Mouse (Mus musculus): ENCODE measurements around the gene Myo9b.
"Not testable (repeated sequence)": the region's sequence is repeated elsewhere in the genome, so short reads cannot be mapped to it uniquely, and the experiment has no call there.

Gene Myo9b

GRCm38 (mm10) chr8:71286223-71286622 is 13.7 kb downstream of the Myo9b start:
- not testable (repeated sequence) for H3K36me3 ChIP-seq (ENCODE audit: control insufficient read depth, insufficient read depth, low read length, poor library complexity, severe bottlenecking); H3K27me3 ChIP-seq (ENCODE audit: control insufficient read depth, insufficient read depth, low read length, poor library complexity, severe bottlenecking)
- peak; percentile 42 for DNase-seq (ENCODE audit: low read depth, low spot score)

GRCm38 (mm10) chr8:71288441-71288949 is 16.0 kb downstream of the Myo9b start:
- peak; percentile 24 for DNase-seq (ENCODE audit: low read depth, low spot score)
- H3K36me3 ChIP-seq (ENCODE audit: control insufficient read depth, insufficient read depth, low read length, poor library complexity, severe bottlenecking) = 0 out of 2 replicates have a peak, but pooled peaks cover 1% of the 10 kb centered on the region
- H3K27me3 ChIP-seq (ENCODE audit: control insufficient read depth, insufficient read depth, low read length, poor library complexity, severe bottlenecking) = no peaks in the 10 kb centered on the region

- H3K27me3 ChIP-seq (ENCODE audit: control insufficient read depth, insufficient read depth, low read length, poor library complexity, severe bottlenecking) = no peaks in the 10 kb centered on the region
- no peak for DNase-seq (ENCODE audit: low read depth, low spot score)
Observed at GRCm38 (mm10) chr8:71289098-71289497, 16.6 kb downstream of the Myo9b start.

GRCm38 (mm10) chr8:71290211-71290610 is 17.7 kb downstream of the Myo9b start:
- Histone ChIP-seq H3K36me3 (ENCODE audit: control insufficient read depth, insufficient read depth, low read length, poor library complexity, severe bottlenecking) (0 out of 2 replicates have a peak, but pooled peaks cover 1% of the 10 kb centered on the region), H3K27me3 (ENCODE audit: control insufficient read depth, insufficient read depth, low read length, poor library complexity, severe bottlenecking) (no peaks in the 10 kb centered on the region)
- no peak for DNase-seq (ENCODE audit: low read depth, low spot score)

More at GRCm38 (mm10) chr8:71289098-71289497, 16.6 kb downstream of the Myo9b start:
- H3K36me3 ChIP-seq (ENCODE audit: control insufficient read depth, insufficient read depth, low read length, poor library complexity, severe bottlenecking) = 0 out of 2 replicates have a peak, but pooled peaks cover 1% of the 10 kb centered on the region

- no peak for DNase-seq (ENCODE audit: low read depth, low spot score)
- H3K27me3 ChIP-seq (ENCODE audit: control insufficient read depth, insufficient read depth, low read length, poor library complexity, severe bottlenecking) = no peaks in the 10 kb centered on the region
- H3K36me3 ChIP-seq (ENCODE audit: control insufficient read depth, insufficient read depth, low read length, poor library complexity, severe bottlenecking) = 0 out of 2 replicates have a peak, but pooled peaks cover 1% of the 10 kb centered on the region
Observed at GRCm38 (mm10) chr8:71290911-71291310, 18.4 kb downstream of the Myo9b start.

GRCm38 (mm10) chr8:71291351-71291750 is 18.8 kb downstream of the Myo9b start:
- H3K36me3 ChIP-seq (ENCODE audit: control insufficient read depth, insufficient read depth, low read length, poor library complexity, severe bottlenecking) = 0 out of 2 replicates have a peak, but pooled peaks cover 1% of the 10 kb centered on the region
- no peak for DNase-seq (ENCODE audit: low read depth, low spot score)

GRCm38 (mm10) chr8:71293930-71294329 is 21.4 kb downstream of the Myo9b start:
- not testable (repeated sequence) for H3K36me3 ChIP-seq (ENCODE audit: control insufficient read depth, insufficient read depth, low read length, poor library complexity, severe bottlenecking); H3K27me3 ChIP-seq (ENCODE audit: control insufficient read depth, insufficient read depth, low read length, poor library complexity, severe bottlenecking); DNase-seq (ENCODE audit: low read depth, low spot score)

More at GRCm38 (mm10) chr8:71291351-71291750, 18.8 kb downstream of the Myo9b start:
- H3K27me3 ChIP-seq (ENCODE audit: control insufficient read depth, insufficient read depth, low read length, poor library complexity, severe bottlenecking) = no peaks in the 10 kb centered on the region

GRCm38 (mm10) chr8:71296188-71296621 is 23.7 kb downstream of the Myo9b start:
- Histone ChIP-seq H3K36me3 (ENCODE audit: control insufficient read depth, insufficient read depth, low read length, poor library complexity, severe bottlenecking) (peaks cover 3% of the 10 kb centered on the region; the same call in 1 of the 2 replicates), H3K27me3 (ENCODE audit: control insufficient read depth, insufficient read depth, low read length, poor library complexity, severe bottlenecking) (no peaks in the 10 kb centered on the region)
- DNase-seq (ENCODE audit: low read depth, low spot score) = peak; percentile 70

GRCm38 (mm10) chr8:71296784-71297183 is 24.3 kb downstream of the Myo9b start:
- H3K36me3 ChIP-seq (ENCODE audit: control insufficient read depth, insufficient read depth, low read length, poor library complexity, severe bottlenecking) = peaks cover 2% of the 10 kb centered on the region; the same call in 1 of the 2 replicates
- no peaks in the 10 kb centered on the region for H3K27me3 ChIP-seq (ENCODE audit: control insufficient read depth, insufficient read depth, low read length, poor library complexity, severe bottlenecking)
- DNase-seq (ENCODE audit: low read depth, low spot score) = peak; percentile 33

GRCm38 (mm10) chr8:71297439-71297838 is 24.9 kb downstream of the Myo9b start:
- H3K36me3 ChIP-seq (ENCODE audit: control insufficient read depth, insufficient read depth, low read length, poor library complexity, severe bottlenecking) = peaks cover 2% of the 10 kb centered on the region; the same call in 1 of the 2 replicates
- H3K27me3 ChIP-seq (ENCODE audit: control insufficient read depth, insufficient read depth, low read length, poor library complexity, severe bottlenecking) = no peaks in the 10 kb centered on the region
- DNase-seq (ENCODE audit: low read depth, low spot score) = no peak

- H3K27me3 ChIP-seq (ENCODE audit: control insufficient read depth, insufficient read depth, low read length, poor library complexity, severe bottlenecking) = no peaks in the 10 kb centered on the region
- no peak for DNase-seq (ENCODE audit: low read depth, low spot score)
- H3K36me3 ChIP-seq (ENCODE audit: control insufficient read depth, insufficient read depth, low read length, poor library complexity, severe bottlenecking) = peaks cover 2% of the 10 kb centered on the region; the same call in 1 of the 2 replicates
Observed at GRCm38 (mm10) chr8:71299716-71300115, 27.2 kb downstream of the Myo9b start.

- H3K27me3 ChIP-seq (ENCODE audit: control insufficient read depth, insufficient read depth, low read length, poor library complexity, severe bottlenecking) = no peaks in the 10 kb centered on the region
- DNase-seq (ENCODE audit: low read depth, low spot score) = no peak
Observed at GRCm38 (mm10) chr8:71302788-71303187, 30.3 kb downstream of the Myo9b start.

GRCm38 (mm10) chr8:71303632-71304031 is 31.1 kb downstream of the Myo9b start:
- H3K27me3 ChIP-seq (ENCODE audit: control insufficient read depth, insufficient read depth, low read length, poor library complexity, severe bottlenecking) = no peaks in the 10 kb centered on the region
- no peak for DNase-seq (ENCODE audit: low read depth, low spot score)
- 0 out of 2 replicates have a peak, but pooled peaks cover 2% of the 10 kb centered on the region for H3K36me3 ChIP-seq (ENCODE audit: control insufficient read depth, insufficient read depth, low read length, poor library complexity, severe bottlenecking)

More at GRCm38 (mm10) chr8:71302788-71303187, 30.3 kb downstream of the Myo9b start:
- H3K36me3 ChIP-seq (ENCODE audit: control insufficient read depth, insufficient read depth, low read length, poor library complexity, severe bottlenecking) = peaks cover 2% of the 10 kb centered on the region; the same call in 1 of the 2 replicates

- DNase-seq (ENCODE audit: low read depth, low spot score) = peak; percentile 19
- Histone ChIP-seq H3K27me3 (ENCODE audit: control insufficient read depth, insufficient read depth, low read length, poor library complexity, severe bottlenecking) (no peaks in the 10 kb centered on the region), H3K36me3 (ENCODE audit: control insufficient read depth, insufficient read depth, low read length, poor library complexity, severe bottlenecking) (no peaks in the 10 kb centered on the region)
Observed at GRCm38 (mm10) chr8:71305988-71306387, 33.5 kb downstream of the Myo9b start.

GRCm38 (mm10) chr8:71307371-71307770 is 34.9 kb downstream of the Myo9b start:
- no peaks in the 10 kb centered on the region for H3K27me3 ChIP-seq (ENCODE audit: control insufficient read depth, insufficient read depth, low read length, poor library complexity, severe bottlenecking)
- H3K36me3 ChIP-seq (ENCODE audit: control insufficient read depth, insufficient read depth, low read length, poor library complexity, severe bottlenecking) = no peaks in the 10 kb centered on the region
- DNase-seq (ENCODE audit: low read depth, low spot score) = peak; percentile 46

Data from splenic B cell, adult 2 months (primary cell).